Mouse (Mus musculus) kidney, adult 2 months (tissue): ENCODE results near the gene Dars2. TPM values are rescaled to one million over a fixed set of nuclear protein-coding genes. Genes with fewer than 3 reads are reported as not detected.

Source experiments
- DNase-seq: peaks from one replicate; pipeline ENCODE4 v3.0.0; 2021
- H3K27ac ChIP-seq: fragments of 200-500 bp; 2 replicates; pipeline ENCODE4 v1.5.1; 2012; ENCODE audit warnings: low read depth, low read length, control low read depth, inconsistent platforms; ENCODE audit not compliant: insufficient read depth
- H3K27me3 ChIP-seq: fragments of 200-500 bp; replicated peaks from 2 replicates; pipeline ENCODE4 v1.6.1; 2012; ENCODE audit warnings: mild to moderate bottlenecking, moderate library complexity, low read length, inconsistent platforms; ENCODE audit not compliant: control insufficient read depth, insufficient read depth
- H3K36me3 ChIP-seq: fragments of 200-500 bp; 2 replicates; pipeline ENCODE4 v1.6.1; 2012; ENCODE audit warnings: mild to moderate bottlenecking, moderate library complexity, low read length, inconsistent platforms; ENCODE audit not compliant: control insufficient read depth, insufficient read depth
- H3K4me1 ChIP-seq: fragments of 200-500 bp; 2 replicates; pipeline ENCODE4 v1.6.1; 2011; ENCODE audit warnings: low read length; ENCODE audit not compliant: control insufficient read depth, insufficient read depth
- H3K4me3 ChIP-seq: fragments of 200-500 bp; 2 replicates; pipeline ENCODE4 v1.5.1; 2011; ENCODE audit warnings: mild to moderate bottlenecking, low read depth, low read length, control low read depth; ENCODE audit not compliant: insufficient read depth
- CTCF ChIP-seq: fragments of 200-500 bp; conservative IDR thresholded peaks from 2 replicates; pipeline ENCODE4 v1.5.1; 2011; ENCODE audit warnings: low read depth, mild to moderate bottlenecking, control low read depth, low read length, moderate library complexity, mixed read lengths; ENCODE audit not compliant: insufficient read depth, insufficient read length
- POLR2A ChIP-seq: fragments of 200-500 bp; IDR thresholded peaks from one replicate; pipeline ENCODE4 v1.6.1; 2011; ENCODE audit warnings: low read depth, low read length, control low read depth
- WGBS: fragments of 180-500 bp; shearing (Covaris S2); methylation state at CpG from one replicate; pipeline ENCODE4 v1.1.7; 2018; 5-methylcytosine and 5-hydroxymethylcytosine counted together
- polyA plus RNA-seq: library from polyadenylated mRNA; depleted of rRNA; stranded (reverse); fragments of >200 nt; gene quantifications from 2 replicates; pipeline ENCODE4 v1.2.3, GENCODE M21; 2012

The Dars2 gene
- polyA plus RNA-seq, 1 experiment = 19.1 TPM

DNA sequence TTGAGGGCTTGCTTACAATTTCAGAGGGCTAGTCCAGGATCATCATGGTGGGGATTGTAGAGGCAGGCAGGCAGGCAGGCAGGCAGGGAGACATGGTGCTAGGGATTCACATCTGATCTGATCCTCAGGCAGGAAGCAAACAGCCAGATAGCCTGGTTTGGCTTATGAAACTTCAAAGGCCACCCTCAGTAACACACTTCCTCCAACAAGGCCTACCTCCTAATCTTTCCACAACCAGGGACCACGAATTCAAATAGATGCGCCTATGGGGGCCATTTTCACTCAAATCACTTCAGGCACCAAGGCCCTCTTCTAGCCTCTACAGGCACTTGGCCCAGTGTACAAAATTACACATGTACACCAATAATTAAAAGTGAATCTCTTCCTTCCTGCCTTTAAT, 43.3 kb downstream of the Dars2 start:
- 89% methylated on average over 2 of the region's 2 CpGs for WGBS
- TF ChIP-seq CTCF (no peak), POLR2A (no peak)
- no peaks in the 10 kb centered on the region; the same call in 1 of the 2 replicates for H3K36me3 ChIP-seq
- no peak overlapping the region for H3K27ac ChIP-seq
- H3K27me3 ChIP-seq = no peaks in the 10 kb centered on the region
- H3K4me1 ChIP-seq = no peaks in the 10 kb centered on the region
- H3K4me3 ChIP-seq = no peak overlapping the region
- DNase-seq = no peak

- DNase-seq = no peak
- H3K27me3 ChIP-seq = no peaks in the 10 kb centered on the region
- H3K36me3 ChIP-seq = no peaks in the 10 kb centered on the region; the same call in 1 of the 2 replicates
- no peaks in the 10 kb centered on the region for H3K4me1 ChIP-seq
- no peak overlapping the region for H3K4me3 ChIP-seq
- 64% methylated on average over 5 of the region's 5 CpGs for WGBS
- TF ChIP-seq POLR2A (no peak), CTCF (no peak)
- H3K27ac ChIP-seq = no peak overlapping the region
Measured at GRCm38 (mm10) chr1:161025410-161026210, 44.8 kb downstream of the Dars2 start.

- 97% methylated on average over 14 of the region's 14 CpGs for WGBS
- H3K4me3 ChIP-seq = no peak overlapping the region
- no peak overlapping the region for H3K27ac ChIP-seq
- no peak for TF ChIP-seq POLR2A
- no peak for DNase-seq
- H3K4me1 ChIP-seq = no peaks in the 10 kb centered on the region
- no peaks in the 10 kb centered on the region for H3K27me3 ChIP-seq
- H3K36me3 ChIP-seq = peaks cover 3% of the 10 kb centered on the region
Measured at GRCm38 (mm10) chr1:161020051-161020450, 50.4 kb downstream of the Dars2 start.

DNA sequence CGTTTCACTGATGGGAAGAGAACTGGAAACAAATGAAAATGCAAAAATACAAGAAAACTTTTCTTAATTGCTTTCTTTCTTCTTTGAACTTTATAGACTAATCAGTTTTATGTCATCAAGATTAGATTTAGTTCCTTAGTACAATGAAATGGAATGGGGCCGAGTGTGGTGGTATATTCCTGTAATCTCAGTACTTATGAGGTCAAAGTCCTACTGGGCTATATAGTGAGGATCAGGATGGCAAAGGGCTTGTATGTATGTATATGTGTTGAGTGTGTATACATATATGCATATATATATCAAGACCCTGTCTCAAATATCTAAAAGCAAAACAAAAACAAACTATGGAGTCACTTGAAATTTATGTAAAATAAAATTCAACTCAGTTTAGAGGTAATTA, 54.1 kb downstream of the Dars2 start:
- no peak for DNase-seq
- 87% methylated on average over 2 of the region's 2 CpGs for WGBS
- Histone ChIP-seq H3K27me3 (no peaks in the 10 kb centered on the region), H3K27ac (no peak overlapping the region), H3K4me3 (no peak overlapping the region), H3K36me3 (peaks cover 3% of the 10 kb centered on the region), H3K4me1 (no peaks in the 10 kb centered on the region)
- no peak for TF ChIP-seq CTCF
- TF ChIP-seq POLR2A = no peak

GRCm38 (mm10) chr1:161010436-161010835, 60.0 kb downstream of the Dars2 start:
- 73% methylated on average over 4 of the region's 4 CpGs for WGBS
- Histone ChIP-seq H3K4me1 (no peaks in the 10 kb centered on the region), H3K27ac (no peak overlapping the region), H3K36me3 (no peaks in the 10 kb centered on the region; the same call in 1 of the 2 replicates), H3K4me3 (no peak overlapping the region), H3K27me3 (no peaks in the 10 kb centered on the region)
- no peak for TF ChIP-seq POLR2A
- no peak for TF ChIP-seq CTCF
- DNase-seq = no peak

GRCm38 (mm10) chr1:161008038-161008437, 62.4 kb downstream of the Dars2 start:
- Histone ChIP-seq H3K4me1 (no peaks in the 10 kb centered on the region; the same call in 1 of the 2 replicates), H3K27me3 (no peaks in the 10 kb centered on the region), H3K4me3 (no peak overlapping the region), H3K36me3 (no peaks in the 10 kb centered on the region; the same call in 1 of the 2 replicates), H3K27ac (no peak overlapping the region)
- WGBS = 97% methylated on average over 2 of the region's 2 CpGs
- DNase-seq = no peak
- TF ChIP-seq POLR2A = no peak
- no peak for TF ChIP-seq CTCF

- TF ChIP-seq POLR2A (no peak), CTCF (no peak)
- Histone ChIP-seq H3K27me3 (no peaks in the 10 kb centered on the region), H3K4me1 (no peaks in the 10 kb centered on the region; the same call in 1 of the 2 replicates), H3K27ac (no peak overlapping the region), H3K36me3 (no peaks in the 10 kb centered on the region; the same call in 1 of the 2 replicates), H3K4me3 (no peak overlapping the region)
- no peak for DNase-seq
- WGBS = 76% methylated on average over 5 of the region's 5 CpGs
Measured at GRCm38 (mm10) chr1:161006471-161006870, 64.0 kb downstream of the Dars2 start.
